Mouse (Mus musculus) intestine, embryonic 14.5 days (tissue): ENCODE measurements around the gene Tkfc. TPM values are rescaled to one million over a fixed set of nuclear protein-coding genes. Genes with fewer than 3 reads are reported as not detected.

Experiments used
- ATAC-seq: fragments of 200-750 bp; cut with Nextera tagmentation; replicated peaks from 2 replicates; pipeline ENCODE4 v1.8.0; 2017; ENCODE audit warnings: low read depth, moderate number of reproducible peaks, moderate TSS enrichment, moderate library complexity; ENCODE audit not compliant: low FRiP score, low TSS enrichment
- DNase-seq: peaks from one replicate; pipeline ENCODE4 v3.0.0-alpha.2; 2018; ENCODE audit warnings: low spot score
- H3K27ac ChIP-seq: fragments of 300-500 bp; sonication (generic); 2 replicates; pipeline ENCODE4 v1.5.1; 2014; ENCODE audit warnings: low read depth, mild to moderate bottlenecking, control low read depth
- H3K27me3 ChIP-seq: fragments of 300-500 bp; sonication (generic); replicated peaks from 2 replicates; pipeline ENCODE4 v1.6.1; 2014; ENCODE audit warnings: low read length, control low read depth; ENCODE audit not compliant: control insufficient read depth, insufficient read depth
- H3K36me3 ChIP-seq: fragments of 300-500 bp; sonication (generic); 2 replicates; pipeline ENCODE4 v1.6.1; 2014; ENCODE audit warnings: low read length, control low read depth; ENCODE audit not compliant: control insufficient read depth, insufficient read depth
- H3K4me1 ChIP-seq: fragments of 300-500 bp; sonication (generic); replicated peaks from 2 replicates; pipeline ENCODE4 v1.6.1; 2014; ENCODE audit warnings: low read length, control low read depth, mixed read lengths; ENCODE audit not compliant: control insufficient read depth, insufficient read depth
- H3K4me2 ChIP-seq: fragments of 300-500 bp; sonication (generic); 2 replicates; pipeline ENCODE4 v1.6.1; 2014; ENCODE audit warnings: low read length
- H3K4me3 ChIP-seq: fragments of 300-500 bp; sonication (generic); 2 replicates; pipeline ENCODE4 v1.5.1; 2014; ENCODE audit warnings: low read depth, low read length, control low read depth, mixed read lengths
- H3K9ac ChIP-seq: fragments of 300-500 bp; sonication (generic); 2 replicates; pipeline ENCODE4 v1.6.1; 2014; ENCODE audit warnings: mild to moderate bottlenecking, low read length
- H3K9me3 ChIP-seq: fragments of 300-500 bp; sonication (generic); 2 replicates; pipeline ENCODE4 v1.6.1; 2016; ENCODE audit warnings: low read length, control low read depth; ENCODE audit not compliant: control insufficient read depth
- WGBS: fragments of 180-500 bp; shearing (Covaris S2); extraction: QIAGEN DNeasy Blood & Tissue Kit; methylation state at CpG from one replicate; pipeline ENCODE4 v1.1.7; 2014; 5-methylcytosine and 5-hydroxymethylcytosine counted together
- polyA plus RNA-seq: library from polyadenylated mRNA; unstranded; fragments of >200 nt; fragmentation: Nextera tagmentation; extraction: Ambion mirVana; gene quantifications from 2 replicates; pipeline ENCODE4 v1.2.1, GENCODE M21; 2014

Tkfc gene
- 18.3 and 22.3 TPM in 2 replicates for polyA plus RNA-seq

DNA sequence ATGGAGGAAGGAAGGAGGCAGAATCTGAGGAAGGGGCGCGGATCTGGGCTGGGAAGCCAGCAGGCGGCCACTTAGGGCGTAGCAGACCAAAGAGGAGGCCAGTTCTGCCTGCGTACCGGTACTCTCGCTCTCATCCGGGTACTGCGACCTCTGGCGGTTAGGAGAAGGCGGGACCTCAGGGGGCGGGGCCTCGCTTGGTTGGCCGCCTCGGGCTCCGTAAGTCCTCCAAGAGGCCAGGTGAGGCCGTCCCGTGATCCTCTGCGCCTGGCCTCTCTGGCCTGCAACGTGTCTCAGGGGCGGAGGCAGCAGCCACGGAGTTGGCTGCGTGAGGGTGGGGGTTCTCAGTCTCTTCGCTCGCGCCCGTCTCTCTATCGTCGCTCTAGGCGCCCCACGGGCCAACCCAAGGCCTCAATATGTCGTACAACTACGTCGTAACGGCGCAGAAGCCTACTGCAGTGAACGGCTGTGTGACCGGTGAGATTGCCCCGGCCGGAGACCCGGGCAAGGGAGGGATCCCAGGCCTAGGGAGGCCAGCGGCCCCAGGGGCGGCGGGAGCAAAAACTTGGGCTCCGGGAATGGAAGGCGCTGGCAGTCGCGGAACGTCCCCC is at the start of gene Tkfc, which contains the start of gene Ddb1:
TSS of gene Tkfc (minus strand) at position 362 of the 608 bp plus-strand sequence.
TSS of gene Ddb1 (plus strand) at position 35 of the 608 bp plus-strand sequence.
- H3K4me2 ChIP-seq: peak within 1 kb of the TSS; percentile 77
- WGBS: under 1% methylated on average over 49 of the region's 49 CpGs
- peaks cover 26% of the 10 kb centered on the region for H3K4me1 ChIP-seq
- no peaks in the 10 kb centered on the region for H3K27me3 ChIP-seq
- H3K36me3 ChIP-seq: peaks cover 32% of the 10 kb centered on the region
- DNase-seq: peak; percentile 98
- peak; percentile 96 for ATAC-seq
- H3K27ac ChIP-seq: peak within 1 kb of the TSS; percentile 92
- no peaks in the 10 kb centered on the region for H3K9me3 ChIP-seq
- peak within 1 kb of the TSS; percentile 98 for H3K4me3 ChIP-seq
- H3K9ac ChIP-seq: peak within 1 kb of the TSS; percentile 98

DNA sequence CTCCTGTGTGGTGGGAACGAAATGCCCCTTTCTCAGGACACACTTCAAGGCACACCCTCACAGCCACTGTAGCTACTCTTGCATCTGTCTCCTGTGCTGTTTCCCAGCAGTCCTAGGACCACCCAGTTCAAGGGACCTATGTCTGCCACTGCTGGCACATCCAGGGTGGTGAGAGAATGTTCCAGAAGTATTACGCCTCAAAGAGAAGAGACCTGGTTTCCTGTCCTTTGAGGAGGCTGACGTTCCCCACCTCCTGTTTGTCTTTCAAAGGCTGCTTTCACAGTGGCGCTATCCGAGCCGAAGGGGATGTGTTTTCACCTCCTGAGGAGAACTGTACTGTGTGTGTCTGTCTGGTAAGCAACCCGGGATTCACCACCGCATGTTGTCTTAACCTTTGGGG is 42.7 kb upstream of the Tkfc start:
- DNase-seq (no peak), ATAC-seq (no peak)
- H3K27me3 ChIP-seq: no peaks in the 10 kb centered on the region
- H3K9me3 ChIP-seq: no peaks in the 10 kb centered on the region
- H3K36me3 ChIP-seq: no peaks in the 10 kb centered on the region
- no peak overlapping the region for H3K4me2 ChIP-seq
- no peak overlapping the region for H3K27ac ChIP-seq
- WGBS: 74% methylated on average over 8 of the region's 8 CpGs
- H3K4me1 ChIP-seq: no peaks in the 10 kb centered on the region
- H3K4me3 ChIP-seq: no peak overlapping the region
- H3K9ac ChIP-seq: no peak overlapping the region

DNA sequence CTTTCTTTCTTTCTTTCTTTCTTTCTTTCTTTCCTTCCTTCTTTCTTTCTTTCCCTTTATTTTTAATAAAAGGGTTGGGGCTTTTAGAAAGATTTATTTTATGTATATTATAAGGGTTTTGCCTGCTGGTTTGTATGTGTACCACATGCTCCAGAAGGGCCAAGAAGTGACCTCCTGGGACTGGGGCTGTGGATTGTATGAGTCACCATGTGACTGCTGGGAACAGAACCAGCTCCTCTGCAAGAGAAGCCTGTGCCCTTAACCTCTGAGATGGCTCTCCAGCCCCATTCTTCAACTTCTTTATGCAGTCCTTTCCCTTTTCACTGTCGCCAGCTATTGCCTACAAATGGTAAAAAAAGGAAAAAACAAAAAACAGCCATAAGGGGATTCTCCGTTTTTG is 40.2 kb upstream of the Tkfc start:
- ATAC-seq (no peak), DNase-seq (no peak)
- 78% methylated on average over 2 of the region's 2 CpGs for WGBS
- Histone ChIP-seq H3K4me1 (no peaks in the 10 kb centered on the region), H3K4me2 (no peak overlapping the region), H3K9me3 (no peaks in the 10 kb centered on the region), H3K27ac (no peak overlapping the region), H3K36me3 (no peaks in the 10 kb centered on the region), H3K4me3 (no peak overlapping the region), H3K27me3 (no peaks in the 10 kb centered on the region), H3K9ac (no peak overlapping the region)

DNA sequence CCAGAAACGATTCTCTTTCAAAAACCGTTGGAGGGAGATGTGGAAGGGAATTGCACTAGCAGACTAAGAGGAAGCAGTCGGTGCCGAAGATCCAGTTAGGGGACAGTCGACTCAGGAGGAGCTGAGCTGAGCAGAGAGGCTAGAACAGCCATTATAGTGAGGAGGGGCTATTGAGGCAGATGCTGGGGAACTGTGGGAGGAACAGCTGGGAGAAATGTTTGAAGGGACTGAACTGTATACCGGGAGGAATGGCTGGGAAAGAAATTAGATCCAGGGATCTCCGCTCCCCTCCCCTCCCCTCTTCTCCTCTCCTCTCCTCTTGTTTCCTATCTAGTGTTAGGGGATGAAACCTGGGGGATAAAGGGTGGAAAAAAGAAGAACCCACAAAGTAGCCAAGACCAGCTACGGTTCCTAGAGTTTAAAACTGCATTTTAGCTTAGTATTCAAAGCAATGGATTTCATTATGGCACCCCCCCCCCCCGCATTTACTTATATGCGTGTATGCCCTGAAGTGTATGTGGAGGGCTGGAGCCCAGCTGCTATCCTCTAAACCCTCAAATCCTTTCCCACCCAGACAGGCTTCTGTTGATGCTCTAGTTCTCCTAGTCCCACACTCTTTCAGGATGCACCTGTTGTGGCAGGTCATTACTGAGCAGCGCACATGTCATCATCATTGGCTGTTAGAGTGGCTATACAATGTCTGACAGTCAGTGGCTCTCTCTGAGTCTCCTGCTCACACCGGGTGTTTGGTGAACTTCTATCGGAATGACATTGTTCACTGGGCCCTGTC is 35.3 kb upstream of the Tkfc start:
- WGBS: 48% methylated on average over 13 of the region's 13 CpGs
- DNase-seq: no peak

DNA sequence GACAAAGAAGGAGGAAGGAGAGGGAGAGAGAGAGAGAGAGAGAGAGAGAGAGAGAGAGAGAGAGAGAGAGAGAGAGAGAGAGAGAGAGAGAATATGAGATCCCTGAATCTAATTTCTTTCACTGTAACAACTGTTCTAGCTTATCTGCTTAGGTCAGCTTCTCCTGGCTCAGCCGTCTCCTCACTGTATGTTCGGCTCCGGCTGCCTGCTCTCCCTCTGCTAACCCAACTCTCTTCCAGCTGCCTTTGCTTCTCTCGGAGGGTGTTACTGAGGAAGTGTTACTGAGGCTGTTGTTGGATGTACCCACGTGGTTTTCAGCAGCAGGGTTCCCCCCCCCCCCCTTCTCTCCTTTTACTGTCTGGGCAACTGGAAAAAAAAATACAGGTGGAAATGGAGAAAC is 34.6 kb upstream of the Tkfc start:
- no peaks in the 10 kb centered on the region for H3K9me3 ChIP-seq
- no peak overlapping the region for H3K4me3 ChIP-seq
- H3K36me3 ChIP-seq: no peaks in the 10 kb centered on the region
- ATAC-seq (no peak), DNase-seq (no peak)
- no peaks in the 10 kb centered on the region for H3K27me3 ChIP-seq
- no peak overlapping the region for H3K9ac ChIP-seq
- WGBS: 15% methylated on average over 5 of the region's 5 CpGs
- no peak overlapping the region for H3K27ac ChIP-seq
- peak overlapping the region; percentile 27; the same call in 1 of the 2 replicates for H3K4me2 ChIP-seq
- peaks cover 8% of the 10 kb centered on the region for H3K4me1 ChIP-seq

More for the DNA sequence above, 35.3 kb upstream of the Tkfc start:
- Histone ChIP-seq H3K27me3 (no peaks in the 10 kb centered on the region), H3K9me3 (no peaks in the 10 kb centered on the region), H3K36me3 (no peaks in the 10 kb centered on the region), H3K4me3 (no peak overlapping the region), H3K4me2 (peak overlapping the region; percentile 27; the same call in 1 of the 2 replicates), H3K9ac (no peak overlapping the region), H3K4me1 (peaks cover 1% of the 10 kb centered on the region; the same call in 1 of the 2 replicates), H3K27ac (no peak overlapping the region)
- no peak for ATAC-seq

DNA sequence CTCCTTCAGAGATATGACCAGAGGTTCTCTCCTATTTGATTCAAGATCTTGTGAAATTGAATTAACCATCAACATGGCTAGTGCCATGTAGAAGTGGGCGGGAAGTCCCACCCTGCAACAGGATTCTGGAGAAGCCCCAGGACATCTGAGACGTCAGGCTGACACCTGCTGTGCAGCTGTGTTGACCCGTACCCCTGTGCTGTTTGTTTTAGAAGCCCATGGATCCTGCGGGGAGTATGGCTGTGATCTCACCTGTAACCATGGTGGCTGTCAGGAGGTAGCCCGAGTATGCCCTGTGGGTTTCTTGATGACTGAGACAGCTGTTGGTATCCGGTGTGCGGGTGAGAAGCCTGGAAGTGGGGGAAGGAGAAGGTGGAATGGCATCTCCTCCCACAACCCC is 32.4 kb upstream of the Tkfc start:
- DNase-seq: no peak
- Histone ChIP-seq H3K36me3 (no peaks in the 10 kb centered on the region), H3K4me3 (no peak overlapping the region), H3K9ac (no peak overlapping the region), H3K27me3 (no peaks in the 10 kb centered on the region), H3K9me3 (no peaks in the 10 kb centered on the region), H3K4me2 (no peak overlapping the region), H3K4me1 (peaks cover 17% of the 10 kb centered on the region), H3K27ac (no peak overlapping the region)
- ATAC-seq: no peak
- 61% methylated on average over 7 of the region's 7 CpGs for WGBS

DNA sequence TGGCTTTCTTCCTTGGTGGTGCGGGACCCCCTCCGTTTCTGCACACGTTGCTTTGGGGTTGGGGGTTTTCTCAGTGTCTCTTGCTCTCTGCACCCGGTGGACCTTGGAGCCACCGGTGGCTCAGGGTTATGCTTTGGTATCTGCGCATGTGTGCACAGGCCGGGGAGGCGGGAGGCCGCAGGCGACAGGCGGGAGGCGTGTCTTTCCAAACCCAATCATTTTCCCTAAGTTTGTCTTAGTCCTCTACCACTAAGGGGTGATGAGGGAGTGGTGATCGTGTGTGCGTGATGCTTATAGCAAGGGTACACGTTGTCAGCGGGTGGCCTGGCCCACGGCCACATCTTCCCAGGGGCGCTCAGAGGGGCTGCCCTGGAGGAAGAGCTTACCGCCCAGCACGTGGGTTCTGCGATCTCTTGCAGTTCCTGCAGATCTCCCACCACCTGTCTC is 29.4 kb upstream of the Tkfc start:
- Histone ChIP-seq H3K9ac (peak overlapping the region; percentile 43), H3K27ac (no peak overlapping the region), H3K4me3 (peak overlapping the region; percentile 31), H3K36me3 (peaks cover 15% of the 10 kb centered on the region), H3K27me3 (no peaks in the 10 kb centered on the region), H3K4me1 (peaks cover 17% of the 10 kb centered on the region), H3K4me2 (peak overlapping the region; percentile 98), H3K9me3 (no peaks in the 10 kb centered on the region)
- under 1% methylated on average over 21 of the region's 21 CpGs for WGBS
- DNase-seq (no peak), ATAC-seq (peak; percentile 85)

DNA sequence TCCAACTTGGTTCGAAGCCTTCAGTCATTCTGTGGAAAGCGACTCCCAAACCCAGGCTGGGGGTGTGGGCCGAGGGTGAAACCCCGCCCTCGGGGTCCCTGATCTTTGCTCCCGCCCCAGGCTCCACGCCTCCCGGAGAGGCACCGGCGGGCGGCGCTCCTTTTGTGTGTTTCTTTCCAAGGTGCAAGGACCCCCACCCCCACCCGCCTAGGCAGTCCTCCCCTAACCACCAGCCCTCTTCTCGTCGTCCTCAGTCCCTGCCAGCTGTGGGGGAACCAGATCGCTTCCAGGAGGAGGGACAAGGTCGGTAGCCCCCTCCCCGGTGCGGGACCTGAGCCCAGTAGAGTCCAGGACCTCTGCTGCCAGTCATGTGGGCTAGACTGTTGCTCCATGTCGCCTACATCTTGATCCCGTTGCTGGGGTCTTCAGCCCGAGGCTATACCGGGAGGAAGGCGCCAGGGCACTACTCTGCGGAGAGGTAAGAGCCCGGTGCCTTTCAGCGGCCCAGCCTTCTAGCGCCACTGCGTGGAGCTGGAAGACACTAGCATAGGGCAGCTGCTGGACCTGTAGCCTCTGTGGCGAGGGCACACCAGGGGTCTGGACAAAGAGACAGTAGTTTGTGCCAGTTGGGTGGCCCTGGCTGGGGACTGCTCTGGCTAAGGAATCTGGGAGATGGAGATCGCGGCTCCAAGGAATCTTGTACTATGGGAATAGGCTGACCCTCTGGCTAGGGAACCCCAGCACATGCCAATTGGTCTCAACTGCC is 28.8 kb upstream of the Tkfc start, which contains the start of gene Vwce:
TSS of gene Vwce (plus strand) at position 108 of the 766 bp plus-strand sequence.
- Histone ChIP-seq H3K36me3 (peaks cover 21% of the 10 kb centered on the region), H3K9ac (peak within 1 kb of the TSS; percentile 43), H3K27me3 (no peaks in the 10 kb centered on the region), H3K4me2 (peak within 1 kb of the TSS; percentile 98), H3K4me1 (peaks cover 17% of the 10 kb centered on the region), H3K9me3 (no peaks in the 10 kb centered on the region), H3K27ac (no peak within 1 kb of the TSS), H3K4me3 (peak within 1 kb of the TSS; percentile 31)
- 1% methylated on average over 32 of the region's 32 CpGs for WGBS
- peak; percentile 83 for DNase-seq
- peak; percentile 76 for ATAC-seq
